Mouse (Mus musculus): ENCODE measurements around the gene Zfp317.

Zfp317 gene

DNA sequence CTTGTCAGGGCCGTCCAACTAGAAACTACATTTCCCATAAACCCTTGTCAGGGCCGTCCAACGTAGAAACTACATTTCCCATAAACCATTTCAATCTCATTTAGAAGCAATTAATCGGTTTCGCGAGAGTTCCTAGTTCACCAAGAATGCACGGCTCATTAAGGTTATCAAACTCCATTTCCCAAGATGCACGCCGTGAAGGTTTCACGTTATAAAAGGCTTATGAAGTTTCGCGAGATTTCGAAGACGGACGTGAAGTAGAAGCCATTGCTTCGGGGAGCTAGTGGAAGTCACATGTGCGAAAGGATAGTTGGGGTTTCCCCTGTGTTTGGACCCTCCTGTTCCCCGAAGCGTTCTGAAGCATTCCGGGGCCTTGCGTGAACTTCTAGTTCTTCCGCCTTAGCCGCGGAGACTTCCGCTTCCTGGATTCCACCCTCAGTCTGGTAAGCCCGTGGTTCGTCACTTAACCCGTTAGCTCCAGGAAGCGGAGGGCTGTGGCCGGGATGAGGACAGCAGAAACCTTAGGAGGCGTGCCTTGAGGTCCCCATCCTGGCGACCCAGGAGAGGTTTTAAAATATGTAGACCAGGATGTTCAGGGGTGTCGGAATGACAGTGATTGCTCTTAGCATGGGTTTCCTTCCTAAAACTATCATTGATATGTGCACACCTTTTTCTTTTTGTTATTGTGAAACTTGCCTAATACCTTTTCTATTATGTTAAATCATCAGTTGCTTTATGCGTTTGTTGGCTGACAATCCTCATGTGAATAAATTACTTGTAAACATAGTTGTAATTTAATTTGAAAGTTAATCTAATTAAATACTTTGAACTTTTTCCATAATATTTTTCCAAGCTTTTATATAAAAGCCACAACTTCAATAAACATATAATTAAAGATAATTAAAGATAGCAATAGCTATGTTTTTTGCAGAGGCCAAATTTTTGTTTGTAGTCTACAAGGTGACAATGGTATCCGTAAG lies at the start of gene Zfp317:
Gene Zfp317 (plus strand): TSS at position 260 of the 980 bp plus-strand sequence.
- DNase-seq (ENCODE audit: low read depth, low spot score), result peak; percentile 100

DNA sequence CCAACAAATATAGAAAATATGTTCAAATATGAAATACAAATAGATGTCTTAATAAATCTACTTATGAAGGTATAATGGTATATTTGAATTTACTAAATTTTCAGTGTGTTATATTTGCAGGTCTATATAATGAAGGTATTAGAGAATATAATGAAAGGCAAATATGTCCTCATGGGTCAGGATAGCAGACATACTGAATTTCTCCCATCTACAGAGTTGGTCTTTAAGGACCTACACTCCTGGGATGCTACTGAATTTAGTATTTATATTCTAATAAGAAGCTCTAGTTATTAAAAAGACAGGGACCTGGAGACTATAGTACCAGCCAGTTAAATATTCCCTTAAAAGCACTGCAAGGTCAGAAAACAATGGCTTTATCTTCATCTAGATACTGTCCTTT lies 39.6 kb upstream of the Zfp317 start, which contains the start of gene Olfr855:
Gene Olfr855 (plus strand): TSS at position 301 of the 400 bp plus-strand sequence.
- DNase-seq (ENCODE audit: low read depth, low spot score), result no peak

GRCm38 (mm10) chr9:19621297-19621696 lies 605 bp upstream of the Zfp317 start:
- DNase-seq (ENCODE audit: low read depth, low spot score), result no peak

GRCm38 (mm10) chr9:19629574-19629973 lies 7.7 kb downstream of the Zfp317 start:
- no peak for DNase-seq (ENCODE audit: low read depth, low spot score)

DNA sequence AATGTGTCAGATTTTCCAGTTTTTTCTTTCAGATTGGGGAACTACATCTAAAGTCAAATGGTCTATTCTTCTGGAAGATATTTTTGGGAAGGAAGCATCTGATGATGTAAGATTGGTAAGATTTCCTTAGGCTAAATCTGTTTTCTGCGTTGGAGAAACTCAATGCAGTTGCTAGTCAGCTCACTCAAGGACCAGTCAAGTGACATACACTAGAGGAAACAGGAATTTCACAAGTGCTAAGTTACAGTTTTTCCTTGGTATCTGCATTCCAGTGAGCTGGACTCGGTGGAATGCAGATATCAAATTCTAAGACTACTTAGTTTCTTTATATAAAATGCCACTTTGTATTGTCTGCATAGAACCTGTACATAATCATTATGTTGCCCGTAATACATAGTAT lies 23.3 kb downstream of the Zfp317 start:
- no peak for DNase-seq (ENCODE audit: low read depth, low spot score)

GRCm38 (mm10) chr9:19690281-19690680 lies 68.4 kb downstream of the Zfp317 start:
- no peak for DNase-seq (ENCODE audit: low read depth, low spot score)

DNA sequence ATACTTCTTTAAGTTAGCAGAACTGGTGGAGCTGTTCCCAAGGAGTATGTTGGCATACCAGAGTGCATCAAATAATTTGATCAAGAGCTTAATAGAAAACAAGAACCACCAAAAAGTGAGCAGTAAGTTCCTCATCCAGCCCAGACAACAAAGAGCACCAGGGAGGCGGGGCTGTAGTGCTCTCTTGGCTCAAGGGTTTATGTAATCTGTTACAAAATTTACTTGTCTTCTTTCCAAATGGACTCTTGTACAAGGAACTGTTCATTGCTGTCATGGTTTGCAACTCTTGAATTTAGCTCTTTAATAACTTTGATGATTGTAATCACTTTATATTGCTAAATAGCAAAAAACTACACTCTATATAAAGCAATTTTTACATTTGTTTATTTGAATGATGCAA lies 69.5 kb downstream of the Zfp317 start:
- no peak for DNase-seq (ENCODE audit: low read depth, low spot score)

GRCm38 (mm10) chr9:19692430-19692829 lies 70.5 kb downstream of the Zfp317 start:
- DNase-seq (ENCODE audit: low read depth, low spot score), result peak; percentile 58

DNA sequence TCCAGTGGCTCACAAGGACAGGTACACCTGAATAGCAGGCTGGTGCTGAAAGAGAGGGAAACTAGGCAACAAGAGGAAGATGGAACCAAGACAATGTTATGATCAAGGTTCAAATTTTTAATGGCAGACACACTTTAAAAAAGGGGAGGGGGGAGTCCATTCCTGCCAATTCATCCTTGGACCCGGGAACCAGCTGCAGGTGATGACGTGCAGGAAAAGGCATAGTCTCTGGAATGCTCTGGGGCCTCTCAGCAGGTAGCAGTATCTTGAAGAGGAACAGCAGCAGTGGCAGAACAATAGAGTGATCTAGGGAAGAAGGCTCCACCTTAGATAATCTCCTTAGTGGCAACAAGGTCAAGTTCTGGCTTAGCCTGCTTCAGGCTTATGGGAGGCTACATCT lies 72.4 kb downstream of the Zfp317 start:
- DNase-seq (ENCODE audit: low read depth, low spot score), result peak; percentile 92

DNA sequence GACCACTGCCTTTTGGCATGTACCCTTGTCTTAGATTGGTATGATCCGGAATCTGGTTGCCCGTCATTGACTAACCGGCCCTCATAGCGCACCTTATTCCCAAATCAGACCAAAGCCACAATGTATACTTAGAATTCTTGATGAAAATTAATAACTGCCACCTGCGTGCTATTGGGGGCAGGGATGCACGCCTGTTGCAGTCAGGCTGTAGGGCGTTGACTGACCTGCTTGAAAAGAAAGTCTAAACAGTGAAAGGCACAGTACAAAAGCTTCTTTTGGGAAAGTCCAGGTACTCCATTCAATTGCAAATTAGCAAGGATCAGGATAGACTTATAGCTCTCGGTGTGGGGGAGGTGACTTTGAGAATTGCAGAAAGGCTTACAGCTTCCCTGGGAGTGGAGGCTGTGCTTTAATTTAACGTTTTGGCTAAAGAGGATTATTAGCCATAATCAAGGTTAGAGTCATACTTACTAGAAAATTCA lies 73.0 kb downstream of the Zfp317 start:
- peak; percentile 94 for DNase-seq (ENCODE audit: low read depth, low spot score)

Data from ES-CJ7 (cell line).